Mouse (Mus musculus) ES-Bruce4 (cell line): ENCODE results near the gene Cntnap2. TPM values are rescaled to one million over a fixed set of nuclear protein-coding genes. Genes with fewer than 3 reads are reported as not detected.

Experiments
- H3K27ac ChIP-seq: 2 replicates; pipeline ENCODE4 v1.5.1; 2012; ENCODE audit warnings: low read length, inconsistent platforms; ENCODE audit not compliant: insufficient read depth
- H3K27me3 ChIP-seq: 2 replicates; pipeline ENCODE4 v1.6.1; 2012; ENCODE audit warnings: mild to moderate bottlenecking, low read length, inconsistent platforms; ENCODE audit not compliant: control insufficient read depth, poor library complexity, insufficient read depth, severe bottlenecking
- H3K36me3 ChIP-seq: 2 replicates; pipeline ENCODE4 v1.6.1; 2012; ENCODE audit warnings: inconsistent platforms, mild to moderate bottlenecking, low read length, moderate library complexity; ENCODE audit not compliant: control insufficient read depth, poor library complexity, insufficient read depth, severe bottlenecking
- H3K4me1 ChIP-seq: one replicate; pipeline ENCODE4 v1.8.1; 2011; ENCODE audit warnings: low read length; ENCODE audit not compliant: control insufficient read depth, insufficient read depth
- H3K4me3 ChIP-seq: 2 replicates; pipeline ENCODE4 v1.5.1; 2011; ENCODE audit warnings: low read depth, mild to moderate bottlenecking, low read length
- H3K9ac ChIP-seq: 2 replicates; pipeline ENCODE4 v1.6.1; 2012; ENCODE audit warnings: low read depth, mild to moderate bottlenecking, inconsistent platforms; ENCODE audit not compliant: poor library complexity, severe bottlenecking
- H3K9me3 ChIP-seq: replicated peaks from 2 replicates; pipeline ENCODE4 v1.6.1; 2012; ENCODE audit warnings: mild to moderate bottlenecking, low read length, inconsistent platforms; ENCODE audit not compliant: control insufficient read depth, poor library complexity, insufficient read depth, severe bottlenecking
- CTCF ChIP-seq: IDR thresholded peaks from one replicate; pipeline ENCODE4 v1.8.1; 2011; ENCODE audit warnings: low read depth, low read length
- EP300 ChIP-seq: IDR thresholded peaks from 2 replicates; pipeline ENCODE4 v1.6.1; 2011; ENCODE audit warnings: low read depth, low read length; ENCODE audit not compliant: insufficient read depth
- POLR2A ChIP-seq: IDR thresholded peaks from one replicate; pipeline ENCODE4 v1.8.1; 2011; ENCODE audit warnings: low read length; ENCODE audit not compliant: insufficient read depth
- polyA plus RNA-seq: library from polyadenylated mRNA; stranded (reverse); fragments of >200 nt; gene quantifications from 2 replicates; pipeline ENCODE4 v1.2.4, GENCODE M21; 2011; ENCODE audit warnings: low read depth; ENCODE audit not compliant: missing spikeins, insufficient read depth, insufficient read length

Gene Cntnap2
- polyA plus RNA-seq, 1 experiment: 4.8 TPM

GRCm38 (mm10) chr6:45885486-45885885 is 826.3 kb downstream of the Cntnap2 start:
- Histone ChIP-seq H3K27ac (no peak overlapping the region), H3K4me1 (no peaks in the 10 kb centered on the region), H3K4me3 (no peak overlapping the region), H3K27me3 (no peaks in the 10 kb centered on the region), H3K36me3 (no peaks in the 10 kb centered on the region), H3K9ac (no peak overlapping the region), H3K9me3 (no peaks in the 10 kb centered on the region)
- TF ChIP-seq CTCF: no peak
- TF ChIP-seq EP300: no peak
- TF ChIP-seq POLR2A: no peak

DNA sequence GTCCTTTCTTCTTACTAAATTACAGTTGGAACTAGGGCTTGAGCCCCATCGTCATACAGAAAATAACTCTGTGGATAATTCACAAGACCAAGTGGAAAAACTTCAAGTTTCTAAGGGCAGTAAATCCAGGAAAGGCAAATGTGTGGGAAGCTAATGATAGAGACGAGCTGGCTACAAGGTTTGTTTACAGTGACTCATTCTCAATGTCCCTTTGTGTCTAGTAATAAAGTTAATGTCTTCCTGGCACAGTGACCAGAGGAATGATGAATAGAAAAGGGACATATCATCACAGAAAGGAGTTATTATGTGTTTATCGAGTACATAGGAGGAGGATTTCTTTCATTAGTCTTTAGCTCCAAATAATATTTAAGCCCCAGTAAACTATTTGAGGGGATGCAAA is 828.7 kb downstream of the Cntnap2 start:
- no peak overlapping the region for H3K27ac ChIP-seq

DNA sequence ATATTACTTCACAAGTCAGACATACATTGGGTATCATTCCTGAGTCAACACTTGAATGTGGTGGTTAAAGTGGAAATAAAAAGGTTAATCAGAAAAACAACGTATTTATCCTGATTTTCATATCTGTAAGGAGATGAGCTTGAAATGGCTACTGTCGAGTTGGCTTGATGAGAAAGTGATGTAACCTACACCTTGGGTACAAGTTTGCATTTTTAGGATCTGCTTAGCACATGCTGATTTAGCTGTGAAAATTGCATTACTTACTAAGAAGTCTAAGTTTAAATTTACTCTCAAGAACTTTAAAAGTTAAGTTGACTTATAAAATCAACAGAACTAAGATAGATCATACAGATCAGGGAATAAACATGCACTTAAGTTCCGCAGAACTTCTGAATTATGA is 879.1 kb downstream of the Cntnap2 start:
- Histone ChIP-seq H3K4me1 (no peaks in the 10 kb centered on the region), H3K27me3 (no peaks in the 10 kb centered on the region), H3K4me3 (no peak overlapping the region), H3K9me3 (no peaks in the 10 kb centered on the region), H3K27ac (no peak overlapping the region), H3K36me3 (no peaks in the 10 kb centered on the region), H3K9ac (no peak overlapping the region)
- TF ChIP-seq CTCF (no peak), POLR2A (no peak), EP300 (no peak)

More for the DNA sequence above, 828.7 kb downstream of the Cntnap2 start:
- no peak overlapping the region for H3K9ac ChIP-seq
- TF ChIP-seq EP300 (no peak), CTCF (no peak), POLR2A (no peak)
- H3K4me3 ChIP-seq: no peak overlapping the region
- no peaks in the 10 kb centered on the region for H3K9me3 ChIP-seq
- no peaks in the 10 kb centered on the region for H3K4me1 ChIP-seq
- no peaks in the 10 kb centered on the region for H3K27me3 ChIP-seq
- H3K36me3 ChIP-seq: no peaks in the 10 kb centered on the region

- Histone ChIP-seq H3K27me3 (no peaks in the 10 kb centered on the region), H3K9me3 (no peaks in the 10 kb centered on the region), H3K9ac (no peak overlapping the region), H3K4me1 (no peaks in the 10 kb centered on the region), H3K4me3 (no peak overlapping the region), H3K36me3 (no peaks in the 10 kb centered on the region), H3K27ac (no peak overlapping the region)
- TF ChIP-seq CTCF: no peak
- TF ChIP-seq POLR2A: no peak
- no peak for TF ChIP-seq EP300
Observed at GRCm38 (mm10) chr6:45938775-45939174, 879.6 kb downstream of the Cntnap2 start.

DNA sequence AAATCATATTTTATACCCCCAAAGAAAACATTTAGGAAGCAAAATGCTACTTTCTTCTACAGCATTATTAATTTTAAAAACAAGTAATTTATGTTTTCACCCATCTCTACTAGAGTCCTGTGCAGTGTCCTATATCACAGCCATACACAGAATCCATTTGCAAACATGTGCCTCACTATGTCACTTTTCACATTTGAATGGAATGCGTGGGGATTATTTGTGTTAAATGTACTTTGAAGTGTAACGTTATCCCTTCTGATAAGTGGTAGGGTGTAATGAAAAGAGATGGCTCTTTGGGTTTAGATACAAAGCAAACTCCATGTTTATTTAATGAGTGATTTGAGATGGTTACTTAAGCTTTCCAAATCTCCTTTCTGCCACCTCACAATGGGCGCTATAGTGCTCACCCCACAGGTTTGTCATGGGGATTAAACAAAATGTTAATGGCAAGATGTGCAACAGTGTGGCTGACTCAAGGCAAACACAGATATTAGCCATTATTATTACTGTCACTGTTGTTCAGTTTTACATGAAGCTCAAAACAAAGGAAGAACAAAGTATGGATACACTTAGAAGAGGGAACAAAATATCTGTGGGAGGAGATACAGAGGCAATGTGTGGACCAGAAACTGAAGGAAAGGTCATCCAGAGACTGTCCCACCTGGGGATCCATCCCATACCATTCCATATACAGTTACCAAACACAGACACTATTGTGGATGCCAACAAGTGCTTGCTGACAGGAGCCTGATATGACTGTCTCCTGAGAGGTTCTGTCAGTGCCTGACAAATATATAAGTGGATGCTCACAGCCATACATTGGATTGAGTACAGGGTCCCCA is 886.2 kb downstream of the Cntnap2 start:
- H3K9me3 ChIP-seq: no peaks in the 10 kb centered on the region

DNA sequence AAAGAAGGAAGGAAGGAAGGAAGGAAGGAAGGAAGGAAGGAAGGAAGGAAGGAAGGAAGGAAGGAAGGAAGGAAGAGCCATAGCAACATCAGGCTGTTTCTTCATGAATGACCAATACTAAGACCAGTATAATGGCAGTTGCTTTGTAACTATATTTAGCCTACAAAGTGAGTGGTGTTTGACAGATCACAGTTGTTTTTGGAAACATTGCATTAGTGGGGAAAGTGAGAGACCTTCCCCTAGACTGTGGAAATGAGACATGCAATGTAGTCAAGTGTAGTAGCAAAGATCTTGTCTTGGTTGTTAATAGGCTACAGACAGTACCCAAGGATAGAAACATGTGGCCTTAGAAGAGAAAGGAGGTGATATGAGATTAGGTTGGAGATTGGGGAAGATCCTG is 895.6 kb downstream of the Cntnap2 start:
- no peak overlapping the region for H3K9ac ChIP-seq
- no peaks in the 10 kb centered on the region for H3K4me1 ChIP-seq
- TF ChIP-seq EP300 (no peak), POLR2A (no peak), CTCF (no peak)
- no peak overlapping the region for H3K4me3 ChIP-seq
- H3K27me3 ChIP-seq: no peaks in the 10 kb centered on the region
- no peak overlapping the region for H3K27ac ChIP-seq
- H3K36me3 ChIP-seq: no peaks in the 10 kb centered on the region
- H3K9me3 ChIP-seq: no peaks in the 10 kb centered on the region

More for the DNA sequence above, 886.2 kb downstream of the Cntnap2 start:
- Histone ChIP-seq H3K4me1 (no peaks in the 10 kb centered on the region), H3K27ac (no peak overlapping the region), H3K4me3 (no peak overlapping the region), H3K9ac (no peak overlapping the region), H3K27me3 (no peaks in the 10 kb centered on the region), H3K36me3 (no peaks in the 10 kb centered on the region)
- TF ChIP-seq POLR2A (no peak), EP300 (no peak), CTCF (no peak)
